ENCODE assay signal across 7 mouse cellular contexts in the genomic region with DNA sequence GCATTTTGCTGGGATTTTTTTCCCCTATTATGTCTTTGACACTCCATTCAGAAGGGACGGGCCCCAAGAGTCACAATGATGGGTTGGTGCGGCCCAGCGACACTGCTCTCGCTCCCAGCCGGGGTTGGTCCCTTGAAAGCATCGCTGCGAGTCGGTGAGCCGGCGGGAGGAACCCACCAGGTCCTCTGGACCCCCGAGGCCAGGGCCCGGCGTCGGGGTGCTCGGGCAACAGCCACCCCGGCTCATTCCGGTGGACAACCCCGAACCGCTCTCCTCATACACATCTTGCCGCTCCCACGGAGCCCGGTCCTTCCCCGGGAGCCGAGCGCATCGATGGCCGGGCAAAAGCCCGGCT. TPM values are rescaled to one million over a fixed set of nuclear protein-coding genes. Genes with fewer than 3 reads are reported as not detected.
DNase-seq lines count a peak whose midpoint lies in the region; ATAC-seq and TF ChIP-seq lines count a peak whose summit lies in the region.

No protein-coding gene starts in this region.

- H3K4me1 ChIP-seq in lung, embryonic 16.5 days (replicated peaks; ENCODE audit: control insufficient read depth, insufficient read depth, low read length): peaks cover 15% of the 10 kb centered on the region
- H3K4me1 ChIP-seq in forebrain, embryonic 11.5 days (replicated peaks; ENCODE audit: control insufficient read depth, insufficient read depth, low read length): peaks cover 3% of the 10 kb centered on the region; the same call in 1 of the 2 replicates
- H3K4me1 ChIP-seq in limb, embryonic 11.5 days (ENCODE audit: control insufficient read depth, insufficient read depth, low read length): no peaks in the 10 kb centered on the region
- peaks cover 3% of the 10 kb centered on the region; the same call in 1 of the 2 replicates for H3K4me1 ChIP-seq in small intestine, adult 2 months (ENCODE audit: control insufficient read depth, insufficient read depth, insufficient read length, low read length)

- peak overlapping the region; percentile 90 for H3K4me2 ChIP-seq in lung, embryonic 16.5 days (ENCODE audit: low read depth, low read length)
- peak overlapping the region; percentile 77 for H3K4me2 ChIP-seq in forebrain, embryonic 11.5 days (ENCODE audit: low read depth, low read length, severe bottlenecking)
- peak overlapping the region; percentile 70 for H3K4me2 ChIP-seq in limb, embryonic 11.5 days (ENCODE audit: low read depth, severe bottlenecking)

- H3K36me3 ChIP-seq in lung, embryonic 16.5 days (ENCODE audit: control insufficient read depth, insufficient read depth, low read length): no peaks in the 10 kb centered on the region
- H3K36me3 ChIP-seq in forebrain, embryonic 11.5 days (ENCODE audit: control insufficient read depth, insufficient read depth, low read length): no peaks in the 10 kb centered on the region
- H3K36me3 ChIP-seq in limb, embryonic 11.5 days (ENCODE audit: control insufficient read depth, insufficient read depth, low read length): no peaks in the 10 kb centered on the region; the same call in 1 of the 2 replicates
- H3K36me3 ChIP-seq in small intestine, adult 2 months (ENCODE audit: control insufficient read depth, insufficient read depth, low read length): 0 out of 2 replicates have a peak, but pooled peaks cover 1% of the 10 kb centered on the region

- no peaks in the 10 kb centered on the region for H3K27me3 ChIP-seq in lung, embryonic 16.5 days (ENCODE audit: control insufficient read depth, insufficient read depth, low read depth, low read length)
- no peaks in the 10 kb centered on the region for H3K27me3 ChIP-seq in forebrain, embryonic 11.5 days (ENCODE audit: control insufficient read depth, insufficient read depth, low read length)
- H3K27me3 ChIP-seq in limb, embryonic 11.5 days (ENCODE audit: control insufficient read depth, insufficient read depth, low read length): no peaks in the 10 kb centered on the region
- no peaks in the 10 kb centered on the region for H3K27me3 ChIP-seq in small intestine, adult 2 months (ENCODE audit: control insufficient read depth, insufficient read depth, low read length)

- H3K27ac ChIP-seq in lung, embryonic 16.5 days (ENCODE audit: low read length): peak overlapping the region; percentile 97
- peak overlapping the region; percentile 91 for H3K27ac ChIP-seq in forebrain, embryonic 11.5 days (ENCODE audit: low read depth, low read length)
- peak overlapping the region; percentile 92 for H3K27ac ChIP-seq in limb, embryonic 11.5 days (replicated peaks; ENCODE audit: low read depth, low read length)
- peak overlapping the region; percentile 91; the same call in 1 of the 2 replicates for H3K27ac ChIP-seq in small intestine, adult 2 months (ENCODE audit: insufficient read depth, low read depth, low read length)

- no peak for TF ChIP-seq CTCF in small intestine, adult 2 months (IDR thresholded peaks at IDR 0.05; ENCODE audit: extremely low read depth, insufficient read length, insufficient replicate concordance, low read depth, low read length)

- peak; percentile 14; the same call in 1 of the 2 replicates for ATAC-seq in lung, embryonic 16.5 days (ENCODE audit: low read depth)
- no peak; the same call in 1 of the 2 replicates for ATAC-seq in forebrain, embryonic 11.5 days (replicated peaks; ENCODE audit: low FRiP score)
- peak; percentile 54 for ATAC-seq in limb, embryonic 11.5 days (ENCODE audit: insufficient number of reproducible peaks, low FRiP score, low TSS enrichment, low read depth)
- no peak for ATAC-seq in monocyte, adult 5-6 weeks (replicated peaks; ENCODE audit: insufficient number of reproducible peaks, low FRiP score, low TSS enrichment, poor library complexity, severe bottlenecking)

- DNase-seq in lung, postnatal 4 days: no peak
- no peak for DNase-seq in forebrain, embryonic 11.5 days (ENCODE audit: low spot score)
- no peak for DNase-seq in limb, embryonic 11.5 days (ENCODE audit: low spot score)
- DNase-seq in cerebellum, postnatal 36 days: no peak

- 0% methylated on average over 28 of the region's 28 CpGs for WGBS in lung, embryonic 16.5 days
- 0% methylated on average over 28 of the region's 28 CpGs for WGBS in forebrain, embryonic 11.5 days
- WGBS in limb, embryonic 11.5 days: under 1% methylated on average over 28 of the region's 28 CpGs
- under 1% methylated on average over 28 of the region's 28 CpGs for WGBS in small intestine, adult 2 months

- no peaks in the 10 kb centered on the region for H3K9me3 ChIP-seq in lung, embryonic 16.5 days (ENCODE audit: control insufficient read depth, low read length)
- H3K9me3 ChIP-seq in forebrain, embryonic 11.5 days (ENCODE audit: control insufficient read depth, low read length): no peaks in the 10 kb centered on the region
- no peaks in the 10 kb centered on the region for H3K9me3 ChIP-seq in limb, embryonic 11.5 days (ENCODE audit: control insufficient read depth, low read length)

- no peak for TF ChIP-seq POLR2A in small intestine, adult 2 months (IDR thresholded peaks at IDR 0.05; ENCODE audit: low read depth, low read length)

- H3K4me3 ChIP-seq in lung, embryonic 16.5 days (ENCODE audit: low read length): peak overlapping the region; percentile 97
- peak overlapping the region; percentile 91 for H3K4me3 ChIP-seq in forebrain, embryonic 11.5 days (ENCODE audit: low read depth, low read length)
- H3K4me3 ChIP-seq in limb, embryonic 11.5 days (ENCODE audit: low read depth, low read length): peak overlapping the region; percentile 90
- H3K4me3 ChIP-seq in small intestine, adult 2 months (ENCODE audit: low read depth, low read length): peak overlapping the region; percentile 91

- peak overlapping the region; percentile 100 for H3K9ac ChIP-seq in lung, embryonic 16.5 days (ENCODE audit: low read length)
- peak overlapping the region; percentile 98 for H3K9ac ChIP-seq in forebrain, embryonic 11.5 days (ENCODE audit: low read length)
- H3K9ac ChIP-seq in limb, embryonic 11.5 days (ENCODE audit: low read length): peak overlapping the region; percentile 99

RNA-seq across cellular contexts. Expression of a gene that starts 3.2 kb away (rescaled TPM):
- 28.5 and 30.0 TPM in 2 replicates for polyA plus RNA-seq in lung, embryonic 16.5 days (2015; fragmentation: Nextera tagmentation; extraction: Ambion mirVana)
- 46.9 and 47.8 TPM in 2 replicates for polyA plus RNA-seq in forebrain, embryonic 11.5 days (2014; fragmentation: Nextera tagmentation; extraction: Ambion mirVana)
- polyA plus RNA-seq in limb, embryonic 11.5 days (2014; fragmentation: Nextera tagmentation; extraction: Ambion mirVana): 42.2 and 45.4 TPM in 2 replicates
- polyA plus RNA-seq in small intestine, adult 2 months (2012; rRNA removed): 1.6 and 2.0 TPM in 2 replicates
- 42.6 to 51.6 TPM (median 49.2 TPM) in 3 replicates for total RNA-seq in monocyte, adult 5-6 weeks (2017)

RNA-seq across cellular contexts. Expression of a gene that starts 39.4 kb away (rescaled TPM):
- polyA plus RNA-seq in lung, embryonic 16.5 days (2015; fragmentation: Nextera tagmentation; extraction: Ambion mirVana): 0.26 and 0.34 TPM in 2 replicates
- polyA plus RNA-seq in forebrain, embryonic 11.5 days (2014; fragmentation: Nextera tagmentation; extraction: Ambion mirVana): 4.8 TPM in 2 replicates
- 0.57 and 0.59 TPM in 2 replicates for polyA plus RNA-seq in limb, embryonic 11.5 days (2014; fragmentation: Nextera tagmentation; extraction: Ambion mirVana)
- polyA plus RNA-seq in small intestine, adult 2 months (2012; rRNA removed): 0.05 TPM in 1 of 2 replicates, not detected in the other
- total RNA-seq in monocyte, adult 5-6 weeks (2017): 5.1 to 9.4 TPM (median 8.1 TPM) in 3 replicates

RNA-seq across cellular contexts. Expression of a gene that starts 56.5 kb away (rescaled TPM):
- polyA plus RNA-seq in lung, embryonic 16.5 days (2015; fragmentation: Nextera tagmentation; extraction: Ambion mirVana): 118 and 123 TPM in 2 replicates
- polyA plus RNA-seq in forebrain, embryonic 11.5 days (2014; fragmentation: Nextera tagmentation; extraction: Ambion mirVana): 44.6 and 48.8 TPM in 2 replicates
- polyA plus RNA-seq in limb, embryonic 11.5 days (2014; fragmentation: Nextera tagmentation; extraction: Ambion mirVana): 50.0 and 50.8 TPM in 2 replicates
- polyA plus RNA-seq in small intestine, adult 2 months (2012; rRNA removed): 8.3 and 12.6 TPM in 2 replicates
- total RNA-seq in monocyte, adult 5-6 weeks (2017): 21.0 to 31.0 TPM (median 28.5 TPM) in 3 replicates

Comparison
In these comparisons a context has a peak if more than half of its experiments do, and no peak if none do; other contexts are left out.
1. ATAC-seq: peak in lung, embryonic 16.5 days (single experiment) and limb, embryonic 11.5 days (single experiment); none in forebrain, embryonic 11.5 days (single experiment) and monocyte, adult 5-6 weeks (single experiment).
2. Peak in every context shown above with its lines, with median percentiles within 50 percentile points of each other: H3K27ac ChIP-seq, H3K4me2 ChIP-seq, H3K4me3 ChIP-seq and H3K9ac ChIP-seq.